Mouse (Mus musculus) intestine, postnatal 0 days (tissue): ENCODE data around the gene Ass1. TPM values are rescaled to one million over a fixed set of nuclear protein-coding genes. Genes with fewer than 3 reads are reported as not detected.
A peak's percentile ranks its signal among the peaks of the same experiment; 100 is the strongest.

ENCODE experiments used
- ATAC-seq: fragments of 200-750 bp; cut with Nextera tagmentation; 2 replicates; pipeline ENCODE4 v1.8.0; 2017; ENCODE audit warnings: mild to moderate bottlenecking, moderate TSS enrichment, moderate library complexity
- H3K27ac ChIP-seq: fragments of 300-500 bp; sonication (generic); 2 replicates; pipeline ENCODE4 v1.5.1; 2014; ENCODE audit warnings: mild to moderate bottlenecking, low read depth, low read length, moderate library complexity
- H3K27me3 ChIP-seq: fragments of 300-500 bp; sonication (generic); replicated peaks from 2 replicates; pipeline ENCODE4 v1.6.1; 2014; ENCODE audit warnings: low read length, mixed read lengths; ENCODE audit not compliant: control insufficient read depth, insufficient read depth
- H3K36me3 ChIP-seq: fragments of 300-500 bp; sonication (generic); 2 replicates; pipeline ENCODE4 v1.6.1; 2014; ENCODE audit warnings: mild to moderate bottlenecking, moderate library complexity; ENCODE audit not compliant: control insufficient read depth, insufficient read depth
- H3K4me1 ChIP-seq: fragments of 300-500 bp; sonication (generic); replicated peaks from 2 replicates; pipeline ENCODE4 v1.6.1; 2014; ENCODE audit warnings: antibody characterized with exemption, low read length, mixed read lengths; ENCODE audit not compliant: control insufficient read depth, insufficient read depth
- H3K4me2 ChIP-seq: fragments of 300-500 bp; sonication (generic); replicated peaks from 2 replicates; pipeline ENCODE4 v1.6.1; 2014; ENCODE audit warnings: low read depth, mild to moderate bottlenecking, moderate library complexity
- H3K4me3 ChIP-seq: fragments of 300-500 bp; sonication (generic); 2 replicates; pipeline ENCODE4 v1.5.1; 2014; ENCODE audit warnings: low read depth, low read length
- H3K9ac ChIP-seq: fragments of 300-500 bp; sonication (generic); 2 replicates; pipeline ENCODE4 v1.6.1; 2014; ENCODE audit warnings: mild to moderate bottlenecking, low read depth, low read length
- H3K9me3 ChIP-seq: fragments of 300-500 bp; sonication (generic); 2 replicates; pipeline ENCODE4 v1.6.1; 2016; ENCODE audit warnings: mixed run types; ENCODE audit not compliant: control insufficient read depth
- CTCF ChIP-seq: sonication (generic); IDR thresholded peaks from 2 replicates; pipeline ENCODE4 v1.5.1; 2016; ENCODE audit warnings: low read depth, mild to moderate bottlenecking, control low read depth, antibody characterized with exemption, moderate library complexity
- WGBS: fragments of 180-500 bp; shearing (Covaris S2); extraction: QIAGEN DNeasy Blood & Tissue Kit; methylation state at CpG from one replicate; pipeline ENCODE4 v1.1.7; 2014; 5-methylcytosine and 5-hydroxymethylcytosine counted together
- polyA plus RNA-seq: library from polyadenylated mRNA; unstranded; fragments of >200 nt; fragmentation: Nextera tagmentation; extraction: Ambion mirVana; gene quantifications from 2 replicates; pipeline ENCODE4 v1.2.1, GENCODE M21; 2015

The Ass1 gene
- polyA plus RNA-seq, 1 experiment from 2014 or later, result 492 TPM

DNA sequence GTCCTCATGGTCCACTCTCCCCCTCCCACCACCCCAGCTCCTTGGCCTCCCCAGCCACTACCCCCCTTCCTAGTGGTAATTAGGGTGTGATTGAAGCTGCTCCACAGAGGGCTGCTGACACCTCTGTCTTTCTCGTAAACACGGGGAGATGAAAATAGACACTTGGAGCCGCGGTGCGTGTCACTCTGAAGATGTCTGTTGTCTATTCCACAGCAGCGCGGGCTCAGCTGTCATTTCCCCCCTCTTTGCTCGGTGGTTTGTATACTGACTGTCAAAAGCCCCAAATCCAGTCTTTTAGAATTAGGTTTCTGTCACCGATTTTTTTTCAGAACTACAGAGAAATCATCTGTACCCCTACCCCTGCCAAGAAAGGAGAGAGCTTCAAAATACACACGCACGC, 35.5 kb downstream of the Ass1 start:
- no peak for TF ChIP-seq CTCF

DNA sequence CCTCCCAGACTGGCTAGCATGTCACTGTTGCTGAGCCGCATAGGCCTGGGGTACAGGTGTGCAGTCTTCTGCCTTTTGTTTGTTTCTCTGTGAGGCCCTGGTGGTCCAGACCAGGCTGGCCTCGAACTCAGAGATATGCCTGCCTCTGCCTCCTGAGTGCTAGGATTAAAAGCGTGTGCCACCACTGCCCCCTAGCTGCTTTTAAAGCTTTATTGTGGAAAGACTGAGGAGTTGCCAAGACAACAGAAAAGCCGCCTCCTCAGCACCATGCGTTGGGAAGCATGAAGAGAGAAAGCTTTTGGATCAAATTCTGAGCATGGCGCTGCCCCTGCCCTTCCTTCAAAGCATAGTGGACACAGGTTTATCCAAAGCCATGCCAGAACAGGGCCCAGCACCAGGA, 38.8 kb downstream of the Ass1 start:
- no peaks in the 10 kb centered on the region; the same call in 1 of the 2 replicates for H3K4me1 ChIP-seq
- H3K27ac ChIP-seq, result no peak overlapping the region
- H3K9me3 ChIP-seq, result no peaks in the 10 kb centered on the region
- H3K4me2 ChIP-seq, result no peak overlapping the region
- H3K4me3 ChIP-seq, result no peak overlapping the region
- no peak overlapping the region for H3K9ac ChIP-seq
- ATAC-seq, result no peak
- H3K36me3 ChIP-seq, result peaks cover 52% of the 10 kb centered on the region
- no peaks in the 10 kb centered on the region for H3K27me3 ChIP-seq
- peak; percentile 41 for TF ChIP-seq CTCF
- 88% methylated on average over 6 of the region's 6 CpGs for WGBS

More for the DNA sequence above, 35.5 kb downstream of the Ass1 start:
- H3K36me3 ChIP-seq, result peaks cover 49% of the 10 kb centered on the region
- 68% methylated on average over 11 of the region's 11 CpGs for WGBS
- no peaks in the 10 kb centered on the region for H3K9me3 ChIP-seq
- no peak for ATAC-seq
- H3K4me1 ChIP-seq, result no peaks in the 10 kb centered on the region; the same call in 1 of the 2 replicates
- no peaks in the 10 kb centered on the region for H3K27me3 ChIP-seq
- H3K4me3 ChIP-seq, result no peak overlapping the region
- no peak overlapping the region for H3K9ac ChIP-seq
- H3K4me2 ChIP-seq, result no peak overlapping the region
- no peak overlapping the region for H3K27ac ChIP-seq

DNA sequence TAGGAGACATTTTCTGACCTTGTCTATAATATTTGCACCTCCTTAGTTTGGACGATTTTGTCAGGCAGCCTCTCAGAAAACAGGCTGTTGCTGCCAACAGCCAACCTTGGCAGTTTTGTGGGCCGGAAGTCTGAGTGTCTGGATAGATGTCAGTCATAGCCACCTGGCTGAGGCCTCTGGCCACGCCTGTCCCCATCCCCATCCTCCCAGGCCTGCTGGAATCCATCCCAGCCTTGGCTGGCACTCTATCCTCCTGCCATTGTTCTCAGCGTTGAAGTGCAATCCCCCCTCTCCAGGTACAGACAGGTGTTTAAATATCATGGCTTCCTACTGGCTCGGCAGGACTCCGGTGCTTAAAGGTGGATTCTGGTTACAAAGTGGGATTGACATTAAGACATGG, 41.3 kb downstream of the Ass1 start:
- WGBS, result 66% methylated on average over 6 of the region's 6 CpGs
- no peaks in the 10 kb centered on the region for H3K9me3 ChIP-seq
- no peak for ATAC-seq

DNA sequence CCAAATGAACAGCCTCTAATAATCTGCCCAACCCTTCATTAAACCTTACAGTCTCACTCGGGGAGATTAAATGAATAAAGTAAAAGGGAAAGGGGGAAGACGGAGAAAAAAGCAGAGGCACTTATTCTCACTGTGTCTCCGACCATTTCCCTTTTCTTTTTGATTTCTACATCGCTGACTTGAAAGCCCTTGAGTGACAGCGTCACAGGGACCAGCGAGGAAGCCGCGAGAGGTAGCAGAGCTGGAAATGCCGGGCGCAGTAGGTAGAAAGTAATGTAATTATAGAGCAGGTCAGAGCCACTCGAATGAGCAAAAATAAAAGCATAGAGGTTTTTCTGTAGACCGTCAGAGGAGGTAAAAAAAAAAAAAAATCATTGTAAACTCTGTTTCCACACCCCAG, 46.5 kb downstream of the Ass1 start:
- no peak overlapping the region for H3K9ac ChIP-seq
- no peak overlapping the region for H3K4me2 ChIP-seq
- no peaks in the 10 kb centered on the region for H3K9me3 ChIP-seq
- H3K36me3 ChIP-seq, result peaks cover 55% of the 10 kb centered on the region
- ATAC-seq, result no peak
- H3K27ac ChIP-seq, result no peak overlapping the region
- H3K4me1 ChIP-seq, result no peaks in the 10 kb centered on the region
- H3K4me3 ChIP-seq, result no peak overlapping the region
- 84% methylated on average over 12 of the region's 12 CpGs for WGBS
- H3K27me3 ChIP-seq, result no peaks in the 10 kb centered on the region
- TF ChIP-seq CTCF, result no peak

More for the DNA sequence above, 41.3 kb downstream of the Ass1 start:
- Histone ChIP-seq H3K4me3 (no peak overlapping the region), H3K4me1 (no peaks in the 10 kb centered on the region; the same call in 1 of the 2 replicates), H3K27me3 (no peaks in the 10 kb centered on the region), H3K9ac (no peak overlapping the region), H3K36me3 (peaks cover 61% of the 10 kb centered on the region), H3K4me2 (no peak overlapping the region), H3K27ac (no peak overlapping the region)
- TF ChIP-seq CTCF, result no peak

DNA sequence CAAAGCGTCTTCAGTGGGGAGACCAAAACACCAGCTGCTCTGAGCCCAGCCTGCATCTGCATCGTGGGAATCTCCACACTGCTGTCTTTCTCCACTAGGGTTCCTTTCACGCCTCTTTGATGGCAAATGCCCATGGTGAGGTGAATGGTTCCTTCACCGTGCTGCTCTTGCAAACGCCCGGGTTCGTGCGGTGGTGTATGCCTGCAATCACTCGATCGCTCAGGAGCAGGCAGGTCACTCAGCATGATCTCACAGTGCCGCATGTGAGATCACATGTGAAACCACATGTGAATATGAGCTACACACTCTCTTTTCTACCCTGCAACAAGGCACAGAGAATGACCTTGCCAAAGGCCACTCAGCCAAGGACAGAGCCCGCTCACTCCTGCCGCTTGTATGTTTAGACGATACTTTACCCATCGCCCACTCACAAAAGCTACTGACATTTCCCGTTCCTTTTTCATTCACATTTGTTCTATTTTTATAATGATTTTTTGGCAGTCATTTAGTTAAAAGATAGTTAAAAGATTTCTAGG, 51.9 kb downstream of the Ass1 start:
- no peak for ATAC-seq

DNA sequence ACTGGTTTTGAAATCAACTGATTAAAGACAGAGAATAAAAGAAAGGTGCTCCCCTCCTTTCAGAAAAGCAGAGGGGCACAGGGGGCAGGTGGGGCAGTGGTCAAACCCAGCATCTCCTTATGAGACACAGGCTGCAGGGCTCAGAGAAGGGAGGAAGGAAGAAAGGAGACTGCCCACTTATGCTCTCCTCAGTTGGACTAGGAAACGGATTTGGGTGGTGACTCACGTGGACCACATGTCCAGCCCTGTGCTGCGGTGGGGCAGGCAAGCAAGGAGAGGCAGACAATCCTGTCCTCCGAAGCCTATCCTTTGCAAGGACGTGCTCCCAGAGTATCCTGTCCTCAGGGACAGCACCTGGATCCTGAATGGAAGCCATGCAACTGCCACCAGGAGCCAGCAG, 54.6 kb downstream of the Ass1 start:
- Histone ChIP-seq H3K27me3 (no peaks in the 10 kb centered on the region), H3K9me3 (no peaks in the 10 kb centered on the region), H3K27ac (no peak overlapping the region), H3K4me1 (no peaks in the 10 kb centered on the region), H3K9ac (no peak overlapping the region), H3K36me3 (peaks cover 13% of the 10 kb centered on the region), H3K4me2 (no peak overlapping the region), H3K4me3 (no peak overlapping the region)
- no peak for TF ChIP-seq CTCF
- no peak for ATAC-seq
- WGBS, result 68% methylated on average over 5 of the region's 5 CpGs

More for the DNA sequence above, 51.9 kb downstream of the Ass1 start:
- Histone ChIP-seq H3K36me3 (peaks cover 26% of the 10 kb centered on the region), H3K27me3 (no peaks in the 10 kb centered on the region), H3K27ac (no peak overlapping the region), H3K4me2 (no peak overlapping the region), H3K9ac (no peak overlapping the region), H3K4me3 (no peak overlapping the region), H3K9me3 (no peaks in the 10 kb centered on the region), H3K4me1 (no peaks in the 10 kb centered on the region)
- TF ChIP-seq CTCF, result no peak
- WGBS, result 77% methylated on average over 16 of the region's 16 CpGs

DNA sequence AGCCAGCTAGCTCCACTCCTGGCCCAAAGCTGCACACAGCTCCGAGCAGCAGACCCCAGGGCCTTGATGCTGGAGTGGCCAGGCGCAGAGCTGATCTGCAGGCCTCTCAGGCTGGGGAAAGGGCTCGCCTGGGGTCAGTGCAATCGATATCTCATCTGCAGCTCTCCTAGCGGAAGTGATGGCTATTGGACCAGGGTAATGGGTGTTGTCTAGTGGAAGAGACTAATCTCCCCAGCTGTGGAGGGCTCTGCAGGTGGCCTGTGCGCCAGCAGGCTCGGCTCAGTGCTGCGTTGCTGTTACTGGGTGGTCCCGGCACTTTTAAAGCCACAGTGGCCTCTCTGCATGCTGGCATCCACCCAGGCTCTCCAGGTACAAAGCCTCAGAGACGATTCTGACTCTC, 55.8 kb downstream of the Ass1 start:
- Histone ChIP-seq H3K4me3 (no peak overlapping the region), H3K9ac (no peak overlapping the region), H3K4me2 (no peak overlapping the region), H3K27ac (no peak overlapping the region), H3K27me3 (no peaks in the 10 kb centered on the region), H3K9me3 (no peaks in the 10 kb centered on the region), H3K4me1 (no peaks in the 10 kb centered on the region), H3K36me3 (peaks cover 13% of the 10 kb centered on the region)
- TF ChIP-seq CTCF, result no peak
- no peak for ATAC-seq
- WGBS, result 50% methylated on average over 10 of the region's 10 CpGs
